Mouse (Mus musculus) adrenal gland, postnatal 25 days (tissue): ENCODE measurements around the gene Epop. TPM values are rescaled to one million over a fixed set of nuclear protein-coding genes. Genes with fewer than 3 reads are reported as not detected.
A peak's percentile ranks its signal among the peaks of the same experiment; 100 is the strongest.
"Not testable (repeated sequence)": the region's sequence is repeated elsewhere in the genome, so short reads cannot be mapped to it uniquely, and the experiment has no call there.

Experiments used
- DNase-seq: peaks from one replicate; pipeline ENCODE4 v3.0.0; 2021; ENCODE audit warnings: mixed read lengths
- total RNA-seq: library from RNA; stranded (reverse); gene quantifications from 2 replicates; pipeline ENCODE4 v1.2.3, GENCODE M21; 2021

Epop gene
- total RNA-seq, 1 experiment from 2014 or later: 6.2 TPM

DNA sequence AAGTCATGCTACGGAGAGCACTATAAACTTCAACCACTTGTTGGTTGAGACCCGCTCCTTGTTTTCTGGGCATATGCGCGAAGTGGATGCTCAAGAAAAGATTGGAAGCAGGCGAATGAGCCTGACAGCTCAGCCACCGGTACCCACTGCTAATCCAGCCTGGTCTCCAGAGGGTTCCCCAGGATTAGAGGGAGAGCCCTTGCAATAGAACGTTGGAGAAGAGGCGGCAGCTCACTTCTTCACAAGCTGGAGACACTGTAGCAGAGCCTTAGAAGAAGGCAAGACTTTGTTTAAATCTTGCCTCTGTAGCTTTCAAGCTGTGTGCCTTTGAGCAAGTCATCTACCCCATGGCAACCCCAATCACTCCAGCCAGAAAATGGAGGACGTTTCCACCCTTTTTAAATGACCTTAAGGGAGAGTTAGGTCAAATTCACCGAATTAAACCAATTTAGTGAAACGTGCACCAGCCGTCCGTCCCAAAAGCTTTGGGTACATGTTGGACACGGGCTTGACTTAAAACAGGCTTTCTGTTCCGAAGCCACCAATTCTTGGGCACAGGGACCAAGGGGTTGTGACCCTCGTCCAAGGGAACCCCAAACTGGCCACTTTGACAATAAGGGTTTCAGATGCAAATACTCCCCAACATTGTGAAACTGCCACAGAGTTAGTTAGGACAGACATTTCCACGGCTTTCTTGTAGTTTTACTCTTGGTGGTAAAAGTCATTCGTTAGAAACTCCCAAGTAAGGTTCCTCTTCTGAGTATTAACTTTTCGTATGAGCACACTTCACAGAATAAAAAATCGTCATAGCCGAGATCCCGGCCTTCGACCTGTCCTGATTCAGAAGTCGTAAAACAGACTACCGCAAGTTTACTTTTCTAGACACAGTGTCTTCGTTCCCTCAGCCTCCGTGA lies 31.5 kb upstream of the Epop start:
- DNase-seq: no peak

DNA sequence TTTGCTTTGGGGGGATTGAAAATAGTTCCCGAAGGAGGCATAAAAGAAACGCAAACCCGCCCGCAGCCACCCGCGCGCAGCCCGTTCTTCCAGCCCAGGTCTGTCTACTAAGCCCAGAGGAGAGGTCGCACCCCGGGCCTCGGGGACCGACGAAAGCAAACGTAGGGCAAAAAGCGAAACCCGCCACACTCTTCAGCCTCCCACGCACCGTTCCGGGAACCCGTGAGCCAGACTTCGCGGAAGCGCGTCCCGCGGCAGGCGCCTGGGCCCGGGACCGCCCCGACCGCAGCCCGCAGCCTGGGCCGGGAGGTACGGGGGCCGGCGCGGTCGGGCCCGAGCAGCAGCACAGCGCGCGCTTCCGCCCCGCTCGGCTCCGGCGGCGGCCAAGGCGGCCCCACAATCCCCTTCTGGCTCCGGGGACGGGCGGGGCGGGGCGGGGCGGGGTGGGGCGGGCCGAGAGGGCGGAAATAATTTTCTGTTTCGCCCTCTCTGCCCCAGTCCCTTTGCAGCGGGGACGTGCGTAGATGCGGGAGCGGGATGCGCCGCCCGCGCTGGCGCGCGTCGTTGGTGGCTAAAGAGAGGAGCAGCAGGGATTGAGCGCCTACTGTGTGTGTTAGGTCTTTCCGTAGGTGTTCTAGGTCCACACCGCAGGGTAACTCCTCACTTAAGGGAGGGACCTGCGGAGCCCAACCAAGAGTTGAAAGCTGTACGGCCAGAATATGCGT lies 30.6 kb upstream of the Epop start:
- DNase-seq: peak; percentile 81

DNA sequence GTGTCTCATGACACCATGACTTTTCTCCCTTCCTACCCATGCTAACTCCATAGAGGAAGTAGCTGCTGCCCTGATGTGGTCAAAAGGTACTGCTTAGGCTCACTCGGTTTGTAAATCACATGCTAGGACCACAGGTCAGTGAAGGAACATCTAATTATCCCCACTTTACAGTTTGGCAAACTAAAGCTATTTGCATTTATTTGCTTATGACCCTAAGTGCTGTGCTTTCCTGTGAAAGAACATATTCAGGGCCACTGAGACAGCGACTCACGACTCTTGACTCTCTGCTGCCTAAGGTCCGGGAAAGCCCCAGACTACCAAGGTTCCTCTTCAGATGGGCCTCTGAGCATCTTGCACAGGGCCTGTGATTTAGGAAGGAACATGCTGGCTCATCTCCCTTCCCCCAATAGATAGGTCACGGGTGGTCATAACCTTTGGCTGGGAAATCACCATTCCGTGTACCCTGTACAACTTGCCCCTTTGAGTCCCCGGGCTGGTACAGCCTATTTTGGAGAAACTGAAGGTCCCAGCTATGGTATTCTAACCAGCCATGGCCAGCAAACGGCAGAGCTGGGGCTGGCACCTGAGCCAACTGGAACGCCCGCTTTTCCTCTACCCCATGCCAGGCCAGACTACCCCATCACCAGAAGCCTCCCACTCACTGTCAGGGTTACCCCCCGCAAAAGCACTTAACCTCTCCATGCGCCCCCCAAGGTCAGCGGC lies 29.9 kb upstream of the Epop start:
- DNase-seq: no peak

DNA sequence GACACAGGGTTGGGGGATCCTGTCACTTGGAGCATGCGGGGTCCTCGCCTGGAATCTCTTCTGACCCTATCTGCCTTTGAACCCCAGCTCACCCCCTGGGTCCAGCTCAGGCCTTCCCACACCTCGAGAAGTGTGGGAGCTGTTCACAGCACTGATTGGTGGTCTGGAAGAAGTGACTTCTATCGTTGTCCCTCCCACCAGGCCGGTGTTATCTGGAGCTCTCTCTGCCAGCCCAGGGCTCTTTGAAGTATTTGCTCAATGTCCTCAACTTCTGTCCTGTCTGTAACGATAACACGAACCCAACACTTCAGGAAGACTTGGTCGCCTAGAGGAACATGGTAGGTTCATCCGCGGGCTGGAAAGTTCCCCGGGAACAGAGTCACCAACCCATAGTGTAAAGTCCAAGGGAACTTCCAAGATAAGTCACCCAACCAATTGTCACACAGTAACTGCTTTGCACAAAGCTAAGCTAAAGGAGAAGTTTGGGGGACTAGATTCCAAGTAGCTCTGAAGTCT lies 29.3 kb upstream of the Epop start:
- DNase-seq: no peak

DNA sequence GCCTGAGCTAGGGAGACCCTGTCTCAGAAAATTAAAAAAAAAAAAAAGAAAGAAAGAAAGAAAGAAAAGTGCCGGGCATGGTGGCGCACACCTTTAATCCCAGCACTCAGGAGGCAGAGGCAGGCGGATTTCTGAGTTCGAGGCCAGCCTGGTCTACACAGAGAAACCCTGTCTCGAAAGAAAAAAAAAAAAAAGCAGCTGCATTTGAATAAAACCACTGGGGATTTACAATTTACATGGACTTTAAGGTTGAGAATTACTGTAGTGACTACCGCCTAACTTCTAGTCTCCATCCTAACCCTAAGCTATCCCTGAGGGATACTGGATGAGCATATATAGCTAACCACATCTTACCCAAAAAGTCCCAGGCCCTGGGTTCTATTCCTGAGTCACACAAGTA lies 28.5 kb upstream of the Epop start:
- not testable (repeated sequence) for DNase-seq

DNA sequence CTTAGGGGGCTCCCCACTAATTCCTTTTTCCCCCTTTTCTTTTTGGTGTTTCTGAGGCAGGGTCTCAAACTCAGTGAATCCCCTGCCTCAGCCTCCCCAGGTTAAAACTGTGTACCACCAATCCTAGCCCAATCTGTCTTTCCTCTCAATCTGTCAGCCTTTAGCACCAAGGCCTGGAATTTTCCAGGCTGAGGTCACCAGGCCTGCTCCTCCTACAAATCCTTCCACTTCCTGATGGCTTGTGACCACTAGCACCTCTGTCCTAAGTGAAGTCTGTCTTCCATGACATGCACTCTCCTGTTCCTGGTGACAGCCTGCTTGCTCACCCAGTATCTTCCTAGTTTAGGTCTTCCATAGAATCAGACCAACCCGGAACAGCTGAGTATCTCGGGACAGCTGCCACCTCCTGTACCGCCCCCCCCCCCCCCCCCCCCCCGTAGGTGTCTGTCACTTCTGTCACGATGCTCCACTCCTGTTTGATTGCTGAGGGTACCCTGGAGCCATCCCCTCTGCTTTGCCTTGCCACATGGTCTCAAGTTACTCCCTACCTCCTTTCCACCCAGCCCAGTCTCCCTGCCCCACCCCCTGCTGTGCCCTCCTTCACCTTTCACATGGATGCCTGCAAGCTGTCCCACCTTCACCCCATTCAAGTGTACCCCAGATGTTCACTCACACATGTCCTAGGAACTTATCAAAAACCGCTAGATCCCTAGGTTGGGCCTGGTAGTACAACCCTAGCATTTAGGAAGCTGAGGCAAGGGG lies 27.9 kb upstream of the Epop start:
- peak; percentile 54 for DNase-seq

DNA sequence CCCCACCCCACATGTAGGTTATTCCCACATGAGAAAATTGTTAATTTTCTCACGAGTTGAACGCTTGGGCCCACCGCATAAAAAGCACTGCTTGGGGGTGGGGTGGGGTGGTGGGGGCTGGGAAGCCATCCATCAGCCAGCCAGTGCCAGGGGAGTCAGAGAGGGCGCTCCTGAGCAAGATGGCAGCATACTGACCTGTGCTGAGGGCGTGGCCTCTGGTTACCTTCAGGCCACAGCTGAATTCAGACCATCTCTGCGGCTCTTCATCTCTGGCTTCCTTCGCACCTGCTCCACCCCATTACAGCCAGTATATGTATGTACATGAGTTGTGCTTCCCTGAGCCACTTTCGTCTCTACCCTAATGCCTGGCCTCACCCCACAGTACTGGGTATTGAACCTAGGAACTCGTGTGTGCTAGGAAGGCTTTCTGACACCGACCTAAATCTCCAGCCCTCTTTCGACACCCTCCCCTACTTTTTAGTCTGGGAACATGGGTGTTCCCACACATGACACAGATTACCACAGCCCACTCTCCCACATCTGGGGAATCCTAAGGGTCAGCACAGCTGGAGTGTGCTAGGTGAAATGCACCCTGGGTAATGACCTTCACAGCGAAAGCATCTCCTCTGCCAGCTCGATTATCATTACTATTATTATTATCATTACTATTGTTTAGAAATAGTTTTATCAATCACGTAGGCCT lies 26.9 kb upstream of the Epop start:
- no peak for DNase-seq

DNA sequence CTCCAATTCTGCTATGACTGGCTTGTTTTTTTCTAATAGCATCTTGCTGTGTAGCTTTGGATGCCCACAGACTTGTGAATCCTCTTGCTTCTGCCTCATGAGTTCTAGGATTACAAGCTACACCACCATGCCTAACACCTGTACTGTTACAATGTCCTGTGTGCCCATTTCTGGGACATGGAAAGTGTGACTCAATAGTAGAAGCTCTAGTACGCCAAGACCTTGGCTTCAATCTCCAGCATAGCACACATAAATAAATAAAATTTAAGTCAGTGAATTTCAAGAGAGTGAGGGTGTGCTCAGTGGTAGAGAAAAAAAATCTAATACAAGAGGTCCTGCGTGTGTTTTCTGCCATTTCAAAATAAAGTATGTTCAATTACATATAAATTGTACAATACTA lies 24.7 kb upstream of the Epop start:
- no peak for DNase-seq

DNA sequence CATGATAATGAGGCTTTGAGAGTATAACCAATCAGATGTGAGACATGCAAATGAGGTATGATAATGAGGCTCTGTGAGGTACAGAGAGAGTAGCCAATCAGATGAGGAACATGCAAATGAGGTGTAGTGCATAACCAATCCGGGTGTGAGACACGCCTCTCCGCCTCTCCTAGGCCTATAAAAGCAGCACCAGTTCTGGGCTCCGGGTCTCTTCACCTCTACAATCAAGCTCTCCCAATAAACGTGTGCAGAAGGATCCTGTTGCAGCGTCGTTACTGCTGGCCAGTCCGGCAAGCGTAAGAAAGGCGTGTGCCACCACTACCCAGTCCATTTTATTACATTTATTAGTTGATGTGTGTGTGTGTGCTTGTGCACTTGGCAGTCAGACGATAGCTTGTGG lies 23.9 kb upstream of the Epop start:
- DNase-seq: not testable (repeated sequence)

DNA sequence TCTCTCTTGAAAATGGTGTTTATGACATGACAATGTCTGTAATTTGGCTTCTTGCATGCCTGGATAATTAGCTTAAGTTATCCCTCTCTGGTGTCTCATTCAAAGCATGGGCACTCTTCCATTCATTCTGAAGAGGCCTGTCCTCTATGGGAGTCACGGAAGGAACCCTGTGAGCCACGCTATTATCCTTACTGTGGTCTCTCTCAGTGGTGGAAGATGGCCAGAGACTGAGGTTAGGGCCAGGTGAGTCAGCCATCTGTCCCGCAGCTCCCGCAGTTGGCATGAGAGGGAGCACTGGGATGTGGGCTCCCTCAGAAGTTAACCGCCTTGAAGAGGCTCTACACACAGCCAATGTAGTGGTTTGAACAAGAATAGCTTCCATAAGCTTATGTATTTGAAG lies 20.8 kb upstream of the Epop start:
- no peak for DNase-seq

DNA sequence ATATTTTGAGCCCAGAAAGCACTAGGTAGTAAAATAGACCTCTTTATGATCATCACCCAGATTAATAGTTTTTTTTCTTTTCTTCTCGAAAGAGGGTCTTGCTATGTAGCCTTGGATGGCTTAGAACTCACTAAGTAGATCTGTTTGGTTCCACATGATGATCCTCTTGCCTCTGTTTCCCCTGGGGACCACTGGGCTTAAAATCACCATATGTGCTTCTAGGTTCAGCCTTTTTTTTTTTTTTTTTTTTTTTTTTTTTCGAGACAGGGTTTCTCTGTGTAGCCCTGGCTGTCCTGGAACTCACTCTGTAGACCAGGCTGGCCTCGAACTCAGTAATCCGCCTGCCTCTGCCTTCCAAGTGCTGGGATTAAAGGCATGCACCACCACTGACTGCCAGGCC lies 19.0 kb upstream of the Epop start:
- not testable (repeated sequence) for DNase-seq

DNA sequence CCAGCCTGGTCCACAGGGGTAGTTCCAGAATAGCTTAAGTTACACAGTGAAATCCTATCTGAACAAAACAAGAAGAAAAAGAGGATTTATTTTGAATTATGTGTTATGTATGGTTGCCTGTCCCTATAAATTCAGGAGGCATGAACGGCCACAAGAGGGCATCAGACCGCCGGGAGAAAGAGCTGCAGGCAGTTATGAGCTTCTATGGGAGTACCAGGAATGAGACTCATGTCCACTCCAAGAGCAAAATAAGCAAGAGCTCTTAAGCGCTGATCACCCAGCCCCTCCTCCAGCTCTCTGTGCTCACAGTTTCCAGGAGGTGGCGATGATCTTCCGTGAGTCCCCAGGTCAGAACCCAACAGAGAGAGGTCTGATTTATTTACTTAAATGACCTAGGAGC lies 15.3 kb upstream of the Epop start:
- peak; percentile 76 for DNase-seq

DNA sequence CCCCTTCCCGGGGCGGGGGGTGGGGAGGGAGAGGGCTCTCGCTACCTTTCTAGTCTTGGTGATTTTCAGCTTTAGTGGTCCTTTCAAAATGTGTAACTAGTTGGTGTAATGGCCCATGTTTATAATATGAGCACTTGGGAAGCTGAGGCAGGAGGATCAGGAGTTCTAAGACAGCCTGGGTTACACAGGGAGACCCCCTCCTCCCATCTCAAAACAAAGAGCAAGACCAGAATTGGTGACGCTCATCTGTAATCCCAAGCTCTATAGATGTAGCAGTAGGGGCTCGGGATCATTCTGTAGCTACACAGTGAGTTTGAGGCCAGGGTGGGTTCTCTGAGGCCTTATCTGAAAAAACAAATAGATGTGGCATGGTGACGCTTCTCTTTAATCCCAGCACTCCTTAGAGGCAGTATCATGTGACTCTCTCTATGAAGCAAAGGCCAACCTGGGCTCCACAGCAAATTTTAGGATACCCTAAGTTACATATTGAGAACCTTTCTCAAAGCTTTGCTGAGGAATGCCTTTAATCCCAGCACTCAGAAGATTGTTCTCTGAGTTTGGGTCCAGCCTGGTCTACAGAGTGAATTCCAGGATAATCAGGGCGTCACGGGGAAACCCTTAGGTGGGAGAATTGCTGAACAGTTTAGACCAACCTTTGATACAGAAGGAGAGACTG lies 14.0 kb upstream of the Epop start:
- no peak for DNase-seq

DNA sequence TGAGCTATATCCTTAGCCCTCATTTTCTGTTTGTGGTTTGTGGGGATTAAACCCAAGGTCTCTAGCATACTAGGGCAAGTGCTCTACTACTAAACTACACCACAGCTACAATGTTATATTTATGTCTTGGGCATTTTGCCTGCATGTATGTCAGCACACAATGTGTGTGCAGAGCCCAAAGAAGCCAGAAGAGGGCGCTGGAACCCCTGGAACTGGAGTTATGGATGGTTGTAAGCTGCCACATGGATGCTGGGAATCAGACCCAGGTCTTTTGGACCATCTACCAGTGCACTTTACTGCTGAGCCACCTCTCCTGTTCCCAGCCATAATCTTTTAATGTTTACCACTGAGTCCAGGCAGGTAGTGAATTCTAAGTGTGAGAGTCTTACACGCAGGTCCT lies 13.2 kb upstream of the Epop start:
- DNase-seq: no peak

DNA sequence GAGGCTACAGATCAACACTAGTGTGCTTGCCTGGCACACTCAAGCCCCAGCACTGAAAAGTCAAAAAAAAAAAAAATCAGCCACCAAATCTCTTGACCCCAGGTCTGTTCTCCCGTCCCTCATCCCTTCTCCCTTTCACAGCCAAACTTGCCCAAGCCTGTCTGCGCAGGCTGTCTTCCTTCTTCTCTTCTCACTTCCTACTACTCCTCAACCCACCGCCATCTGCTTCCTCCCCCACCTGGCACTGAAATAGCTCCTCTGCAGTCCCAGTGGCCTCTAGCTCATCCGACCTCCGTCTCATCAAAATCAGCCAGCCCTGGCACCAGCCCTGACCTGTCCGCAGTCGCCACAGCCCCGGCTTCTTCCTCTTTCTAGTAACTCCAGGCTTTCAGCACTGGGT lies 12.2 kb upstream of the Epop start:
- no peak for DNase-seq

DNA sequence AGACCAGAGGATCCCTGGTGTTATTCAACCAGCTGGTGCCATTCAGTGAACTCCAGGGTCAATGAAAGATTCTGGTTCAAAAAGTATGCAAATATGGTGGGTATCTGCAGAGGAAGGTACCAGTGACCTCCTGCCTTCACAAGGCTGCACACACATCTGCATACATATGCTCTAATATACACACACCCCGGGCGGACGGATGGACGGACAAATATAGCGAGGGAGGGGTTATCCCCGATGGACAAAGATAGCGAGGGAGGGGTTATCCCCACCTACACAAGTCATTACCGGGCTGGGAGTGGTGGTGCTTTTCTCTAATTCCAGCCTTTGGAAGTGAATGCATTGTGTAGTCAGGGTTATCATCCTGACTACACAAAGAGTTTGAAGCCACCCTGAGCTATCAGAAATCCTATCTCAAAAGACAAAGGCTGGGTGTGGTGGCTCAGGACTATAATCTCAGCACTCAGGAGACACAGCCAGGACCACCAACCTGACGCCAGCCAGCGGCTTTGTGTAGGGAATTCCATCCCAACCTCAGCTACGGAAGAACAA lies 6.0 kb upstream of the Epop start:
- no peak for DNase-seq

DNA sequence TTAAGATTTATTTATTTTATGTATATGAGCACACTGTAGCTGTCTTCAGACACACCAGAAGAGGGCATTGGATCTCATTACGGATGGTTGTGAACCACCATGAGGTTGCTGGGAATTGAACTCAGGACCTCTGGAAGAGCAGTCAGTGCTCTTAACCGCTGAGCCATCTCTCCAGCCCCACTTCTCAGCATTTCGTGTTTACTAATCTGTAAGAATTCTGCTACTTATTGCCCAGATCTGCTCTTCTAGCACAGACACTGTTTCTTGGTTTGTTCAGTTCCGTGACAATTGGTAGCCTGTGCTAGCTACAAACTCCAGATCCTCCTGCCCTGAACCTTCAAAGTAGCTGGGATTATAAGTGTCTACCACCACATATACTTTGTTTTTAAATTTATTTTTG lies 2.9 kb upstream of the Epop start:
- DNase-seq: not testable (repeated sequence)

DNA sequence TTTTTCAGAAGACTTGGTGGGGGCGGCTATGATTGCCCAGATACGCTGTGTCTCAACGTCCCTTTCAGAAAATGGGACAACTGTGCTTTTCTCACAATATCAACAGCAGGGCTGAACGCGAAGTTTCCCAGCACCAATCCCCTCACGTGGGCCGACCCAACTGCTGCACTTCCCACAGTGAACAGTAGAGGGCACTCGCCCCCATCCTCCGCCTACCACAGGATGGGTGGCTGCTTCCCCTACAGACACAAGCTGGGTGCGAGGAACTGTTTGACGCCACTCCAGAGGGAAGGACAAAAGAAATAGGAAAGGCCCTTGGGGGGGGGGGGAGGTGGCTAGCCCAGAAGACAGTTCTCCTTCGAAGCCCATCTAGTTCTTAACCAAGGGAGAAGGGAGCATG lies 2.4 kb upstream of the Epop start:
- peak; percentile 80 for DNase-seq

DNA sequence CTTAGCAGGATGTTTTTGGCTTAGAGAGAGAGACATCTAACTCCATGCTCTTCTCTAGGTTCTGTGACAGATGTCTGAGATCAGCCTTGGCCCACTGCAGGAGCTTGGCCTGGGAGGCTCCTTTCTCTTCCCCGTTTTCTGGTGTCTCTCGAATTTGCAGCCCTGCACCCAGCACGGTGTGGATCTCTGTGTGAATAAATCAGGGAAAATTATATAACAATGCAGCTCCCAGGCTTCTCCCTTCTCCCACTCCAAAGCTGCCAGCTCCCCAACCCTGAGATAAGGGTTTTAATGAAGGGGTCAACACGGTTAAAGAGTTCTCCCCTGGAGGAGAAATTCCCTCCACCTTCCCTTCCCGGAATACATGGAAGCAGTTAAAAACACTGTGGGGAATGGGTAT lies 2.0 kb upstream of the Epop start:
- DNase-seq: no peak

DNA sequence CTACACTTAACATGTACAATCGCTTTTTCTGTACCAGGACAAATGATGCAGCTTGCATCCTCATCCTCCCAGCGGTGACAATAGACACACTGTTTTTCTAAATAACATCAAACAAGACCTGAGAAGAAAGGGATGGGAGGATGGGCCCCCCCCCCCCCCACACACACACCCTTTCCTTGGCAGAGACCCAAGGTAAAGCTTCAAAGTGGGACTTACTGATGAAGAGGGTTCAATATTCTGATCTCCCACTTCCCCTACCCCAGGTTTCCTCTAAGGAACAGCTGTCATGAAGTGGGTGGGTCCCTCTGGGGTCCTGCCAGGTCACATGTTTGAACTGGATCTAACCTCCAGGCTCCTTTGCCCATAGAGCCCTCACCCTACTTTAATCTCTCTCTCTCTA lies 1.5 kb upstream of the Epop start:
- DNase-seq: no peak
